Mouse (Mus musculus) megakaryocyte, embryonic 14.5 days (primary cell): Measurements from ENCODE around the gene Ap2a2. TPM values are rescaled to one million over a fixed set of nuclear protein-coding genes. Genes with fewer than 3 reads are reported as not detected.

Experiments
- H3K27me3 ChIP-seq: replicated peaks from 2 replicates; pipeline ENCODE3; 2012; ENCODE audit warnings: inconsistent platforms
- H3K36me3 ChIP-seq: replicated peaks from 2 replicates; pipeline ENCODE3; 2012; ENCODE audit warnings: low read length, inconsistent platforms, mixed read lengths
- H3K4me1 ChIP-seq: 2 replicates; pipeline ENCODE4 v1.6.1; 2012; ENCODE audit warnings: inconsistent platforms
- H3K4me3 ChIP-seq: replicated peaks from 2 replicates; pipeline ENCODE3; 2012; ENCODE audit warnings: moderate library complexity, mild to moderate bottlenecking, inconsistent platforms
- H3K9me3 ChIP-seq: 2 replicates; pipeline ENCODE4 v1.6.1; 2012; ENCODE audit warnings: inconsistent platforms
- FLI1 ChIP-seq: IDR thresholded peaks from 2 replicates; pipeline ENCODE4 v1.6.1; 2012; ENCODE audit warnings: low read length, inconsistent platforms, mixed read lengths
- GATA1 ChIP-seq: IDR thresholded peaks from 3 replicates; pipeline ENCODE4 v1.6.1; 2012; ENCODE audit warnings: mixed read lengths, low read length, inconsistent platforms, borderline replicate concordance
- polyA plus RNA-seq: library from polyadenylated mRNA; stranded (reverse); fragments of >175 nt; gene quantifications from 2 replicates; pipeline ENCODE4 v1.2.3, GENCODE M21; 2012; ENCODE audit warnings: low replicate concordance; ENCODE audit not compliant: insufficient read depth

The Ap2a2 gene
- polyA plus RNA-seq, 1 experiment = 22.5 TPM

- peaks cover 84% of the 10 kb centered on the region for H3K4me1 ChIP-seq
Observed at GRCm38 (mm10) chr7:141538852-141539555, 23.0 kb upstream of the Ap2a2 start.

DNA sequence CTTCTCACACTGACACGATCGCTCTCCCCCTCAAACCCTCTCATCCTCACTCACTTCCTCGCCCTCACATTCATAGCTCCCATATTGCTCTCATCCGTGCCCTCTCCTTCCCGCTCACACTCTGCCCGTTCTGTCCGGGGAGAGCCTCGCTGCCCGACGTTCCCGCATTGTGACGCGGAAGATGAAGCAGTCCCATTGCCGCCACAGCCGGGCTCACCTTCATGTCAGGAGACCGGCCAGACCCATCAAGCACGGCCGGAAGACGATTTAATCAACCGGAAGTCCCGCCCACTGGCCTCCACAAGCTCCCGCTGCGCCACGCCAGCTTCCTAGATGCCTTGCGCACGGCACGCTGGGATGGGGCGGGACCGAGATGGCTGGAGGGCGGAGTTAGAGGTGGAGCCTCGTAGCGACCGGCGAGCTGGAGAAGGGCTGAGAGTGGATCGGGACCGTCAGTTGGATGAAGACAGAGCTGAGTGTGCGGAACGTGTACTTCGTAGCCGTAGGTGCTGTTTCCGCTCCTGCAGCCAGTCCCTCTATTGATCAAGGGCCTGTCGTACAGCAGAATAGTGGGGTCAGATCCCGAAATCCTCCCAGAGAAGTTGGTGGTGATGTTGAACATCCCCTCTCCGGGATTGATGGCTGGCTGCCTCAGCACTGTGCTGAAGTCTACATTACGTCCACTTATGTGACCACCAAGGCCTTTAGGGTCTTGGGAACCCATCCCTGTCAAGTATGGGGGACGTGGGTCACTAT lies 22.2 kb upstream of the Ap2a2 start, which contains the start of gene Chid1:
Gene Chid1 (minus strand): TSS at position 302 of the 756 bp plus-strand sequence.
- Histone ChIP-seq H3K4me3 (peak within 1 kb of the TSS; percentile 100), H3K36me3 (peaks cover 15% of the 10 kb centered on the region), H3K4me1 (peaks cover 79% of the 10 kb centered on the region), H3K27me3 (no peaks in the 10 kb centered on the region), H3K9me3 (no peaks in the 10 kb centered on the region)
- TF ChIP-seq GATA1 (no peak), FLI1 (peak; percentile 78; the same call in 1 of the 2 replicates)

More at GRCm38 (mm10) chr7:141538852-141539555, 23.0 kb upstream of the Ap2a2 start:
- no peaks in the 10 kb centered on the region for H3K27me3 ChIP-seq
- H3K36me3 ChIP-seq = peaks cover 15% of the 10 kb centered on the region
- H3K9me3 ChIP-seq = no peaks in the 10 kb centered on the region
- peak overlapping the region; percentile 100 for H3K4me3 ChIP-seq
- TF ChIP-seq FLI1 (no peak), GATA1 (no peak)

- H3K36me3 ChIP-seq = peaks cover 15% of the 10 kb centered on the region
- no peaks in the 10 kb centered on the region for H3K27me3 ChIP-seq
- TF ChIP-seq FLI1 = no peak
- no peak for TF ChIP-seq GATA1
Observed at GRCm38 (mm10) chr7:141540312-141541081, 21.5 kb upstream of the Ap2a2 start.

DNA sequence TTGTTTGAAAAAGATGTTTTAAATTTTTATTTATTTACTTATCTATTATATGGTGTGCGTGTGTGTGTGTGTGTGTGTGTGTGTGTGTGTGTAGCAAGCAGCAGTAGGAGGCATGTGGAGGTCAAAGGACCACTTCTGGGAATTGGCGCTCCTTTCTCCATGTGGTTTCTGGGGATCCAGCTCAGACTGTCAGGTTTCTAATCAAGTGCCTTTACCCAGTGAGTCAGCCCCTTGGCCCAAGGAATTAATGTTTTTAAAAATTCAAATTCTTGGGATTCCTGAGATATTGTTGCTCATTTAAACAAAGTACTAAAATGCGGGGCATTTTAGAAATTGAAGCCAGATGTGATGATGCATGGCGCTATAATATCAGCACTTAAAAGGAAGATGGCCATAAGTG lies 20.3 kb upstream of the Ap2a2 start:
- peaks cover 7% of the 10 kb centered on the region for H3K36me3 ChIP-seq
- H3K27me3 ChIP-seq = no peaks in the 10 kb centered on the region
- peaks cover 7% of the 10 kb centered on the region for H3K9me3 ChIP-seq
- peaks cover 62% of the 10 kb centered on the region for H3K4me1 ChIP-seq
- no peak overlapping the region for H3K4me3 ChIP-seq
- TF ChIP-seq GATA1 = no peak
- no peak for TF ChIP-seq FLI1

More at GRCm38 (mm10) chr7:141540312-141541081, 21.5 kb upstream of the Ap2a2 start:
- peak overlapping the region; percentile 100 for H3K4me3 ChIP-seq
- H3K4me1 ChIP-seq = peaks cover 72% of the 10 kb centered on the region
- H3K9me3 ChIP-seq = no peaks in the 10 kb centered on the region

- peaks cover 5% of the 10 kb centered on the region for H3K36me3 ChIP-seq
- H3K4me1 ChIP-seq = peaks cover 58% of the 10 kb centered on the region
- no peak for TF ChIP-seq GATA1
- TF ChIP-seq FLI1 = no peak
- no peaks in the 10 kb centered on the region for H3K27me3 ChIP-seq
- H3K4me3 ChIP-seq = no peak overlapping the region
- peaks cover 7% of the 10 kb centered on the region for H3K9me3 ChIP-seq
Observed at GRCm38 (mm10) chr7:141542588-141542987, 19.4 kb upstream of the Ap2a2 start.

GRCm38 (mm10) chr7:141544654-141545053 lies 17.3 kb upstream of the Ap2a2 start:
- Histone ChIP-seq H3K27me3 (no peaks in the 10 kb centered on the region), H3K4me1 (peaks cover 50% of the 10 kb centered on the region), H3K36me3 (no peaks in the 10 kb centered on the region), H3K9me3 (peaks cover 7% of the 10 kb centered on the region), H3K4me3 (no peak overlapping the region)
- TF ChIP-seq FLI1 (no peak), GATA1 (no peak)

- H3K4me3 ChIP-seq = no peak overlapping the region
- no peak for TF ChIP-seq FLI1
- no peak for TF ChIP-seq GATA1
Observed at GRCm38 (mm10) chr7:141549432-141550061, 12.4 kb upstream of the Ap2a2 start.

GRCm38 (mm10) chr7:141550464-141550863 lies 11.5 kb upstream of the Ap2a2 start:
- Histone ChIP-seq H3K36me3 (no peaks in the 10 kb centered on the region), H3K4me3 (peak overlapping the region; percentile 40), H3K4me1 (peaks cover 28% of the 10 kb centered on the region), H3K27me3 (no peaks in the 10 kb centered on the region), H3K9me3 (peaks cover 7% of the 10 kb centered on the region)
- TF ChIP-seq GATA1 = no peak
- no peak for TF ChIP-seq FLI1

More at GRCm38 (mm10) chr7:141549432-141550061, 12.4 kb upstream of the Ap2a2 start:
- Histone ChIP-seq H3K27me3 (no peaks in the 10 kb centered on the region), H3K36me3 (no peaks in the 10 kb centered on the region), H3K4me1 (peaks cover 27% of the 10 kb centered on the region), H3K9me3 (peaks cover 7% of the 10 kb centered on the region)

DNA sequence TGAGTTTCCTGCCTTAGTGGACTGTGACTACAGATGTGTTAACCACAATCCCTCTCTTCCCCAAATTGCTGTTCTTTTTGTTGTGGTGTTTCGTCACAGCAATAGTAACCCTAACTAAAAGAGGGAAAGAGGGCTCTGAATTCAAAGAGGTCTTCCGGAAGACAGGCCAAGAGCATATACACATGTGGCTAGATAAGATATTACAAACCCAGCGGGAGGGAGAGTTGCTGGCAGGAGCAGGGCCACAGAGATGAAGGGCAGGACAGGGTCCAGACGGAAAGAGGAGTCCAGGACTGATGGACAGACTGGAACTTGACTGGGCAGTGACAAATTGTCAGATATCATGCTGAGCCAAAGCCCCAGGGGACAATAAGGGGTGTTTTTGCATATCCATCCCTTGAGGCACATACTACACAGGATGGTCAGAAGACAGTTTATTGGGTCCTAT lies 3.6 kb upstream of the Ap2a2 start:
- peaks cover 74% of the 10 kb centered on the region for H3K4me1 ChIP-seq
- H3K4me3 ChIP-seq = peak overlapping the region; percentile 79
- H3K27me3 ChIP-seq = no peaks in the 10 kb centered on the region
- no peaks in the 10 kb centered on the region for H3K36me3 ChIP-seq
- no peaks in the 10 kb centered on the region for H3K9me3 ChIP-seq
- no peak for TF ChIP-seq FLI1
- TF ChIP-seq GATA1 = peak; percentile 63; the same call in 1 of the 3 replicates
